Mouse (Mus musculus) forebrain, embryonic 12.5 days (tissue): ENCODE results near the gene Ube4a. TPM values are rescaled to one million over a fixed set of nuclear protein-coding genes. Genes with fewer than 3 reads are reported as not detected.

Experiments
- ATAC-seq: fragments of 200-750 bp; cut with Nextera tagmentation; 2 replicates; pipeline ENCODE4 v1.8.0; 2017; ENCODE audit warnings: moderate TSS enrichment; ENCODE audit not compliant: low FRiP score
- H3K27ac ChIP-seq: fragments of 300-500 bp; sonication (generic); 2 replicates; pipeline ENCODE4 v1.5.1; 2016; ENCODE audit warnings: mild to moderate bottlenecking
- H3K27me3 ChIP-seq: fragments of 300-500 bp; sonication (generic); 2 replicates; pipeline ENCODE4 v1.6.1; 2016; ENCODE audit warnings: mild to moderate bottlenecking
- H3K36me3 ChIP-seq: fragments of 300-500 bp; sonication (generic); replicated peaks from 2 replicates; pipeline ENCODE4 v1.6.1; 2016; ENCODE audit warnings: mild to moderate bottlenecking
- H3K4me1 ChIP-seq: fragments of 300-500 bp; sonication (generic); 2 replicates; pipeline ENCODE4 v1.6.1; 2016
- H3K4me2 ChIP-seq: fragments of 300-500 bp; sonication (generic); 2 replicates; pipeline ENCODE4 v1.6.1; 2016; ENCODE audit warnings: mild to moderate bottlenecking, moderate library complexity
- H3K4me3 ChIP-seq: fragments of 300-500 bp; sonication (generic); replicated peaks from 2 replicates; pipeline ENCODE4 v1.5.1; 2016; ENCODE audit warnings: mild to moderate bottlenecking
- H3K9ac ChIP-seq: fragments of 300-500 bp; sonication (generic); 2 replicates; pipeline ENCODE4 v1.6.1; 2016; ENCODE audit warnings: mild to moderate bottlenecking
- H3K9me3 ChIP-seq: fragments of 300-500 bp; sonication (generic); 2 replicates; pipeline ENCODE4 v1.6.1; 2016
- WGBS: fragments of 180-500 bp; shearing (Covaris S2); methylation state at CpG from one replicate; pipeline ENCODE4 v1.1.7; 2016; 5-methylcytosine and 5-hydroxymethylcytosine counted together
- polyA plus RNA-seq: library from polyadenylated mRNA; unstranded; fragments of >200 nt; fragmentation: Nextera tagmentation; extraction: Ambion mirVana; gene quantifications from 2 replicates; pipeline ENCODE4 v1.2.1, GENCODE M21; 2016

The Ube4a gene
- polyA plus RNA-seq, 1 experiment from 2014 or later = 33.4 TPM

GRCm38 (mm10) chr9:44920374-44921122 lies 44.9 kb downstream of the Ube4a start, which contains the start of gene Atp5l:
Gene Atp5l, minus strand, starts transcription at chr9:44920742.
- peak within 1 kb of the TSS; percentile 91 for H3K27ac ChIP-seq
- no peaks in the 10 kb centered on the region for H3K9me3 ChIP-seq

GRCm38 (mm10) chr9:44919606-44920005 lies 45.8 kb downstream of the Ube4a start:
- H3K27ac ChIP-seq = no peak overlapping the region
- 39% methylated on average over 2 of the region's 2 CpGs for WGBS

More at GRCm38 (mm10) chr9:44920374-44921122, 44.9 kb downstream of the Ube4a start, which contains the start of gene Atp5l:
- Histone ChIP-seq H3K27me3 (no peaks in the 10 kb centered on the region), H3K9ac (peak within 1 kb of the TSS; percentile 89), H3K36me3 (peaks cover under 1% of the 10 kb centered on the region; the same call in 1 of the 2 replicates), H3K4me3 (peak within 1 kb of the TSS; percentile 98), H3K4me2 (peak within 1 kb of the TSS; percentile 86), H3K4me1 (peaks cover 17% of the 10 kb centered on the region)
- ATAC-seq = peak; percentile 90
- under 1% methylated on average over 48 of the region's 48 CpGs for WGBS

GRCm38 (mm10) chr9:44916196-44916595 lies 49.2 kb downstream of the Ube4a start:
- ATAC-seq = no peak
- Histone ChIP-seq H3K27ac (no peak overlapping the region), H3K4me2 (no peak overlapping the region), H3K27me3 (no peaks in the 10 kb centered on the region), H3K9ac (no peak overlapping the region), H3K4me3 (no peak overlapping the region), H3K36me3 (peaks cover 15% of the 10 kb centered on the region), H3K9me3 (no peaks in the 10 kb centered on the region), H3K4me1 (peaks cover 22% of the 10 kb centered on the region)
- 70% methylated on average over 1 of the region's 1 CpGs for WGBS

More at GRCm38 (mm10) chr9:44919606-44920005, 45.8 kb downstream of the Ube4a start:
- Histone ChIP-seq H3K4me3 (peak overlapping the region; percentile 98), H3K4me2 (peak overlapping the region; percentile 86), H3K9me3 (no peaks in the 10 kb centered on the region), H3K9ac (peak overlapping the region; percentile 89), H3K27me3 (no peaks in the 10 kb centered on the region), H3K4me1 (peaks cover 26% of the 10 kb centered on the region), H3K36me3 (no peaks in the 10 kb centered on the region)
- ATAC-seq = no peak

- Histone ChIP-seq H3K27me3 (no peaks in the 10 kb centered on the region), H3K9ac (no peak overlapping the region), H3K36me3 (peaks cover 25% of the 10 kb centered on the region), H3K9me3 (no peaks in the 10 kb centered on the region), H3K4me1 (peaks cover 21% of the 10 kb centered on the region), H3K4me2 (no peak overlapping the region), H3K4me3 (no peak overlapping the region), H3K27ac (no peak overlapping the region; the same call in 1 of the 2 replicates)
- WGBS = 38% methylated on average over 4 of the region's 4 CpGs
- no peak for ATAC-seq
Observed at GRCm38 (mm10) chr9:44914706-44915105, 50.7 kb downstream of the Ube4a start.

- 94% methylated on average over 4 of the region's 4 CpGs for WGBS
- H3K4me3 ChIP-seq = no peak overlapping the region
- H3K27ac ChIP-seq = no peak overlapping the region
Observed at GRCm38 (mm10) chr9:44911365-44911764, 54.0 kb downstream of the Ube4a start.

GRCm38 (mm10) chr9:44905620-44906019 lies 59.8 kb downstream of the Ube4a start:
- no peaks in the 10 kb centered on the region for H3K27me3 ChIP-seq
- no peaks in the 10 kb centered on the region for H3K4me1 ChIP-seq
- H3K9me3 ChIP-seq = no peaks in the 10 kb centered on the region
- H3K4me3 ChIP-seq = no peak overlapping the region
- H3K36me3 ChIP-seq = peaks cover 4% of the 10 kb centered on the region
- no peak overlapping the region for H3K4me2 ChIP-seq
- 88% methylated on average over 4 of the region's 4 CpGs for whole genome bisulfite sequencing
- no peak for ATAC-seq
- no peak overlapping the region for H3K27ac ChIP-seq
- H3K9ac ChIP-seq = no peak overlapping the region

More at GRCm38 (mm10) chr9:44911365-44911764, 54.0 kb downstream of the Ube4a start:
- Histone ChIP-seq H3K36me3 (peaks cover 25% of the 10 kb centered on the region), H3K4me2 (no peak overlapping the region), H3K4me1 (peaks cover 12% of the 10 kb centered on the region), H3K9ac (no peak overlapping the region), H3K9me3 (no peaks in the 10 kb centered on the region), H3K27me3 (no peaks in the 10 kb centered on the region)
- no peak for ATAC-seq

- Histone ChIP-seq H3K36me3 (no peaks in the 10 kb centered on the region), H3K4me3 (no peak overlapping the region), H3K27me3 (no peaks in the 10 kb centered on the region), H3K9ac (no peak overlapping the region), H3K9me3 (no peaks in the 10 kb centered on the region), H3K4me2 (no peak overlapping the region), H3K4me1 (no peaks in the 10 kb centered on the region), H3K27ac (no peak overlapping the region)
- 78% methylated on average over 5 of the region's 5 CpGs for WGBS
- no peak for ATAC-seq
Observed at GRCm38 (mm10) chr9:44904964-44905363, 60.4 kb downstream of the Ube4a start.

GRCm38 (mm10) chr9:44903856-44904255 lies 61.5 kb downstream of the Ube4a start:
- no peak overlapping the region for H3K4me3 ChIP-seq
- no peak overlapping the region for H3K4me2 ChIP-seq
- H3K27me3 ChIP-seq = no peaks in the 10 kb centered on the region
- H3K9me3 ChIP-seq = no peaks in the 10 kb centered on the region
- H3K4me1 ChIP-seq = no peaks in the 10 kb centered on the region
- no peaks in the 10 kb centered on the region for H3K36me3 ChIP-seq
- no peak for ATAC-seq
- WGBS = 83% methylated on average over 4 of the region's 4 CpGs
- H3K9ac ChIP-seq = no peak overlapping the region
- H3K27ac ChIP-seq = no peak overlapping the region

- Histone ChIP-seq H3K9ac (no peak overlapping the region), H3K9me3 (no peaks in the 10 kb centered on the region), H3K4me2 (no peak overlapping the region), H3K27me3 (no peaks in the 10 kb centered on the region), H3K27ac (no peak overlapping the region), H3K4me1 (no peaks in the 10 kb centered on the region), H3K36me3 (no peaks in the 10 kb centered on the region), H3K4me3 (no peak overlapping the region)
- no peak for ATAC-seq
- WGBS = 74% methylated on average over 4 of the region's 4 CpGs
Observed at GRCm38 (mm10) chr9:44900402-44900801, 65.0 kb downstream of the Ube4a start.

- WGBS = 81% methylated on average over 3 of the region's 3 CpGs
- Histone ChIP-seq H3K4me2 (no peak overlapping the region), H3K4me1 (no peaks in the 10 kb centered on the region), H3K9ac (no peak overlapping the region), H3K9me3 (no peaks in the 10 kb centered on the region), H3K36me3 (no peaks in the 10 kb centered on the region), H3K27me3 (no peaks in the 10 kb centered on the region), H3K27ac (no peak overlapping the region), H3K4me3 (no peak overlapping the region)
- no peak for ATAC-seq
Observed at GRCm38 (mm10) chr9:44899716-44900115, 65.7 kb downstream of the Ube4a start.

- Histone ChIP-seq H3K4me2 (no peak overlapping the region), H3K36me3 (no peaks in the 10 kb centered on the region), H3K27me3 (no peaks in the 10 kb centered on the region), H3K4me1 (no peaks in the 10 kb centered on the region), H3K4me3 (no peak overlapping the region), H3K9ac (no peak overlapping the region), H3K27ac (no peak overlapping the region), H3K9me3 (no peaks in the 10 kb centered on the region)
- no peak for ATAC-seq
- WGBS = 69% methylated on average over 4 of the region's 4 CpGs
Observed at GRCm38 (mm10) chr9:44897024-44897423, 68.4 kb downstream of the Ube4a start.

- H3K36me3 ChIP-seq = no peaks in the 10 kb centered on the region
- no peak overlapping the region for H3K4me3 ChIP-seq
- no peak for ATAC-seq
- no peak overlapping the region for H3K27ac ChIP-seq
- H3K27me3 ChIP-seq = peaks cover 4% of the 10 kb centered on the region; the same call in 1 of the 2 replicates
- 79% methylated on average over 3 of the region's 3 CpGs for WGBS
- no peaks in the 10 kb centered on the region for H3K9me3 ChIP-seq
- no peaks in the 10 kb centered on the region for H3K4me1 ChIP-seq
- no peak overlapping the region for H3K4me2 ChIP-seq
- no peak overlapping the region for H3K9ac ChIP-seq
Observed at GRCm38 (mm10) chr9:44892664-44893063, 72.7 kb downstream of the Ube4a start.

- no peak overlapping the region for H3K9ac ChIP-seq
- no peaks in the 10 kb centered on the region for H3K9me3 ChIP-seq
- no peak for ATAC-seq
- peaks cover 4% of the 10 kb centered on the region; the same call in 1 of the 2 replicates for H3K27me3 ChIP-seq
- no peak overlapping the region for H3K27ac ChIP-seq
- H3K4me1 ChIP-seq = no peaks in the 10 kb centered on the region
- H3K4me2 ChIP-seq = no peak overlapping the region
- H3K4me3 ChIP-seq = no peak overlapping the region
- no peaks in the 10 kb centered on the region for H3K36me3 ChIP-seq
- WGBS = 87% methylated on average over 6 of the region's 6 CpGs
Observed at GRCm38 (mm10) chr9:44891210-44891609, 74.2 kb downstream of the Ube4a start.
